In genomic region chr16:64883896-64884295, GRCm38 (mm10) we compare ENCODE assay signal across 14 mouse cellular contexts. TPM values are rescaled to one million over a fixed set of nuclear protein-coding genes. Genes with fewer than 3 reads are reported as not detected.
DNase-seq lines count a peak whose midpoint lies in the region; ATAC-seq lines count a peak whose summit lies in the region.
"Had no signal": no experiment of that assay in that cellular context is flagged by ENCODE, and none has a peak within 500 bp of the region (broad histone marks: within the 10 kb centered on the region; RNA-seq: fewer than 3 reads in every experiment).

No protein-coding gene starts in this region.

- no peaks in the 10 kb centered on the region for H3K27me3 ChIP-seq in kidney, embryonic 16.5 days (ENCODE audit: insufficient read depth, low read length)
- H3K27me3 ChIP-seq in forebrain, embryonic 10.5 days (ENCODE audit: poor library complexity, severe bottlenecking) = no peaks in the 10 kb centered on the region
- H3K27me3 ChIP-seq in limb, embryonic 10.5 days (ENCODE audit: low read depth, poor library complexity, severe bottlenecking) = no peaks in the 10 kb centered on the region
- H3K27me3 ChIP-seq: hindbrain, embryonic 12.5 days; limb, embryonic 12.5 days; midbrain, embryonic 15.5 days had no signal

- 0 out of 2 replicates have a peak overlapping the region, but pooled peaks have one; percentile 1 for H3K4me2 ChIP-seq in kidney, embryonic 16.5 days (replicated peaks; ENCODE audit: low read depth, low read length)
- H3K4me2 ChIP-seq: hindbrain, embryonic 12.5 days; limb, embryonic 12.5 days; midbrain, embryonic 15.5 days had no signal

- ATAC-seq in kidney, embryonic 16.5 days (ENCODE audit: low FRiP score, low TSS enrichment) = no peak
- peak; percentile 67; the same call in 1 of the 2 replicates for ATAC-seq in megakaryocyte-erythroid progenitor cell, adult 5-6 weeks (replicated peaks; ENCODE audit: low FRiP score, low TSS enrichment, poor library complexity, severe bottlenecking)
- ATAC-seq: midbrain, embryonic 15.5 days had no signal

- no peak overlapping the region for H3K4me3 ChIP-seq in kidney, embryonic 16.5 days (ENCODE audit: low read length)
- H3K4me3 ChIP-seq in forebrain, embryonic 10.5 days = no peak overlapping the region
- H3K4me3 ChIP-seq in limb, embryonic 10.5 days = no peak overlapping the region
- H3K4me3 ChIP-seq: hindbrain, embryonic 12.5 days; limb, embryonic 12.5 days; midbrain, embryonic 15.5 days had no signal

- DNase-seq in adrenal gland, adult 2 months = peak; percentile 52
- no peak for DNase-seq in adrenal gland, adult 8-10 months
- DNase-seq in kidney, adult 9 months = no peak
- peak; percentile 60 for DNase-seq in MEL-GATA-1-ER (ENCODE audit: extremely low read depth, low read depth)
- no peak for DNase-seq in forebrain, embryonic 10.5 days (ENCODE audit: extremely low spot score, low spot score)
- no peak for DNase-seq in limb, embryonic 10.5 days (ENCODE audit: low spot score)
- DNase-seq: cerebellum, adult 8-10 months; gastrocnemius, postnatal 10 days; layer of hippocampus, adult 9-11 months had no signal

- H3K36me3 ChIP-seq in kidney, embryonic 16.5 days (ENCODE audit: insufficient read depth, low read length) = no peaks in the 10 kb centered on the region
- no peaks in the 10 kb centered on the region for H3K36me3 ChIP-seq in forebrain, embryonic 10.5 days (replicated peaks)
- no peaks in the 10 kb centered on the region for H3K36me3 ChIP-seq in limb, embryonic 10.5 days
- H3K36me3 ChIP-seq: hindbrain, embryonic 12.5 days; limb, embryonic 12.5 days; midbrain, embryonic 15.5 days had no signal

- 43% methylated on average over 5 of the region's 5 CpGs for WGBS in kidney, embryonic 16.5 days
- 88% methylated on average over 5 of the region's 5 CpGs for WGBS in forebrain, embryonic 10.5 days
- WGBS in limb, embryonic 10.5 days = 64% methylated on average over 5 of the region's 5 CpGs

- no peak overlapping the region; the same call in 1 of the 2 replicates for H3K27ac ChIP-seq in kidney, embryonic 16.5 days (ENCODE audit: low read length)
- H3K27ac ChIP-seq in forebrain, embryonic 10.5 days = no peak overlapping the region
- no peak overlapping the region for H3K27ac ChIP-seq in limb, embryonic 10.5 days
- H3K27ac ChIP-seq: hindbrain, embryonic 12.5 days; limb, embryonic 12.5 days; midbrain, embryonic 15.5 days had no signal

- peaks cover 2% of the 10 kb centered on the region; the same call in 1 of the 2 replicates for H3K9me3 ChIP-seq in kidney, embryonic 16.5 days (ENCODE audit: low read length)
- H3K9me3 ChIP-seq in forebrain, embryonic 10.5 days = peaks cover 5% of the 10 kb centered on the region
- no peaks in the 10 kb centered on the region for H3K9me3 ChIP-seq in limb, embryonic 10.5 days (replicated peaks)
- H3K9me3 ChIP-seq: hindbrain, embryonic 12.5 days; midbrain, embryonic 15.5 days had no signal

- no peak overlapping the region for H3K9ac ChIP-seq in kidney, embryonic 16.5 days (replicated peaks; ENCODE audit: low read length)
- H3K9ac ChIP-seq: hindbrain, embryonic 12.5 days; limb, embryonic 12.5 days; midbrain, embryonic 15.5 days had no signal

- peaks cover 14% of the 10 kb centered on the region for H3K4me1 ChIP-seq in kidney, embryonic 16.5 days (ENCODE audit: insufficient read depth, low read length)
- H3K4me1 ChIP-seq in forebrain, embryonic 10.5 days = peaks cover 15% of the 10 kb centered on the region
- H3K4me1 ChIP-seq in limb, embryonic 10.5 days = peaks cover 8% of the 10 kb centered on the region
- H3K4me1 ChIP-seq: hindbrain, embryonic 12.5 days; limb, embryonic 12.5 days; midbrain, embryonic 15.5 days had no signal

RNA-seq across cellular contexts. Expression of gene Cggbp1, which starts 32.1 kb away (rescaled TPM):
- total RNA-seq in adrenal gland, adult 2 months (2021) = 100 to 1,000 TPM; 122 to 174 TPM
- 4.8 and 6.4 TPM in 2 replicates for polyA plus RNA-seq in adrenal gland, adult 2 months (2012; rRNA removed)
- total RNA-seq in adrenal gland, adult 8-10 months (2022) = 100 to 1,000 TPM; 116 to 152 (median 136) TPM
- polyA plus RNA-seq in kidney, embryonic 16.5 days (2015; fragmentation: Nextera tagmentation; extraction: Ambion mirVana) = 86.1 and 88.9 TPM in 2 replicates
- 43.1 and 49.6 TPM in 2 replicates for total RNA-seq in megakaryocyte-erythroid progenitor cell, adult 5-6 weeks (2014; fragmentation: Nextera tagmentation)
- 56.0 and 66.2 TPM in 2 replicates for total RNA-seq in megakaryocyte-erythroid progenitor cell, adult 5-6 weeks (2017)
- 82.3 and 86.7 TPM in 2 replicates for polyA plus RNA-seq in forebrain, embryonic 10.5 days (2016; fragmentation: Nextera tagmentation; extraction: Ambion mirVana)
- polyA plus RNA-seq in limb, embryonic 10.5 days (2016; fragmentation: Nextera tagmentation; extraction: Ambion mirVana) = 72.9 and 92.0 TPM in 2 replicates

RNA-seq across cellular contexts. Expression of gene Zfp654, which starts 32.4 kb away (rescaled TPM):
- 10 to 100 TPM; 19.0 to 19.1 TPM for total RNA-seq in adrenal gland, adult 2 months (2021)
- polyA plus RNA-seq in adrenal gland, adult 2 months (2012; rRNA removed) = 0.48 and 0.65 TPM in 2 replicates
- 10 to 100 TPM; 20.0 to 27.8 (median 26.1) TPM for total RNA-seq in adrenal gland, adult 8-10 months (2022)
- 5.9 and 6.4 TPM in 2 replicates for polyA plus RNA-seq in kidney, embryonic 16.5 days (2015; fragmentation: Nextera tagmentation; extraction: Ambion mirVana)
- total RNA-seq in megakaryocyte-erythroid progenitor cell, adult 5-6 weeks (2014; fragmentation: Nextera tagmentation) = 15.7 and 20.7 TPM in 2 replicates
- total RNA-seq in megakaryocyte-erythroid progenitor cell, adult 5-6 weeks (2017) = 18.2 and 25.3 TPM in 2 replicates
- 5.4 and 5.6 TPM in 2 replicates for polyA plus RNA-seq in forebrain, embryonic 10.5 days (2016; fragmentation: Nextera tagmentation; extraction: Ambion mirVana)
- polyA plus RNA-seq in limb, embryonic 10.5 days (2016; fragmentation: Nextera tagmentation; extraction: Ambion mirVana) = 5.3 and 5.8 TPM in 2 replicates

Comparison
In these comparisons a context has a peak if more than half of its experiments do, and no peak if none do; other contexts are left out.
1. DNase-seq: peak in adrenal gland, adult 2 months (single experiment) and MEL-GATA-1-ER (single experiment); none in adrenal gland, adult 8-10 months (single experiment), kidney, adult 9 months (single experiment), forebrain, embryonic 10.5 days (single experiment) and limb, embryonic 10.5 days (single experiment).
2. RNA of gene Cggbp1, which starts 32.1 kb away (polyA plus RNA-seq): 72.9 to 92.0 TPM in limb, embryonic 10.5 days, 86.1 to 88.9 TPM in kidney, embryonic 16.5 days and 82.3 to 86.7 TPM in forebrain, embryonic 10.5 days; 4.8 to 6.4 TPM in adrenal gland, adult 2 months; every median in the first group is over 10 times any median in the second.